Mouse (Mus musculus): ENCODE measurements around the gene Kcnj11. TPM values are rescaled to one million over a fixed set of nuclear protein-coding genes. Genes with fewer than 3 reads are reported as not detected.

Gene Kcnj11
- polyA plus RNA-seq, 1 experiment, result not detected

DNA sequence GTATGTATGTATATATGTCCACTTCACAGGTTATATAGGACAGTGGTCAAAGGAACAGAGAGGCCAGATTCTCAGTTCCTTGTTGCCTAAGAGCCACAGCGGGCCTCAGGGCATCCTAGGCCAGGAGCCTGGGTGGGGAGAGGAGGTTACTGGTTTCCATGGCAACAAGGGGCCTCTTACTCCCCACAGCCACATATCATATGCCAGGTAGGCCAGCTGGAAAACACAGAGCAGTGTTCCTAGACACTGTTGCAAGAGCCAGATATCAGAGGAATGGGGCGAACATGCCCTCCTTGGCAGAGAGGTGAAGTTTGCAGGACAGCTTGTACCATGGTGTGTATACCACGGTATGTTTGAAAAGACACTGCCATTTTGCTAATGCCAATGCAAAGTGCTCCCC, 12.9 kb upstream of the Kcnj11 start:
- TF ChIP-seq GATA1 (IDR thresholded peaks at IDR 0.05; ENCODE audit: low read length), result no peak

DNA sequence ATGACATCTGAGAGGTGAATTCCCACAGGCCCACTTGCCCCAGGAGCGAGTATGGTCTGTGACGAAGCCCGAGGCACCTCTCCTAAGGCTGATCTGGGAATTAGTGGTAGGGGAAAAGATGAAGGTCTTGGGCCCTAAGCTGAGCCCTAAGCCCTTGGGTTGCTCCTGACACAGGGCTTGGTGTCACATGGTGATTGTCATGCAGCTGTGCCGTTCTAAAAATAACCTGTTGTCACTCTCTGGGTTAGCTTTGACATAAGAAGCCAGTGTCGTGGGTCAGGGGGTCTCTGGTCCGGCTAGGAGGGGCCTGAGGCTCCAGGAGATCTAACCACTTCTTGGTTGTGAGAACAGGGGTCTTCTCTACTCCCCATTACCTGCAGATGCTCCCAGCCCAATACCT, 11.4 kb upstream of the Kcnj11 start:
- no peak for TF ChIP-seq GATA1 (IDR thresholded peaks at IDR 0.05; ENCODE audit: low read length)

DNA sequence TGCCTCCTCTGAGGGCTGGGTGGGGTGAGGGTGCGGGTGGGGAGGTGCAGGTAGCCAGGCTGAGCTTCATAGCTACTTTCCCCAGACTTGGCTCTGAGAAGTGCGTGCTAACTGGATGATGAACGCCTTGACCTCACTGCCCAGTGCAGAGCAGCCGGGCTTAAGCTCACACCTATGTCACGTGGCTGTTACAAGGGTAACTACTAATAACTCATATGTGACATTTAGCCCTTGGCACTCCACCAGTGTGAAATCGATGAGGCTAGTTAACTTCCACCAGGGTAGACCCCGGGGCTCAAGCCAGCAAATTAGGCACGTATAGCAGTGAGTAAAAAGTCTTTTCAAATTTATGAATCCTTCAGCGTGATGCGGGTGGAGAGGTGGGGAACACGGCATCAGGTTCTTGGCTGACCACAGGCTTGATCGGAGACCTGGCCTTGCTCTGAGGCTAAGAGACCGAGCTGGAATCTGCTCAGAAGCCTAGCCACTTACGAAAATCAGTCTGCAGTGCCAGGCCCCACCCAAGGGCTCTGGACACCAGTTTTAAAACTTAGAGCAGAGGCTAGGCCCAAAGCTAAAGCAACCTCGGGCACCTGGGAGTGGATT, 10.8 kb upstream of the Kcnj11 start:
- TF ChIP-seq GATA1 (IDR thresholded peaks at IDR 0.05; ENCODE audit: low read length), result no peak

DNA sequence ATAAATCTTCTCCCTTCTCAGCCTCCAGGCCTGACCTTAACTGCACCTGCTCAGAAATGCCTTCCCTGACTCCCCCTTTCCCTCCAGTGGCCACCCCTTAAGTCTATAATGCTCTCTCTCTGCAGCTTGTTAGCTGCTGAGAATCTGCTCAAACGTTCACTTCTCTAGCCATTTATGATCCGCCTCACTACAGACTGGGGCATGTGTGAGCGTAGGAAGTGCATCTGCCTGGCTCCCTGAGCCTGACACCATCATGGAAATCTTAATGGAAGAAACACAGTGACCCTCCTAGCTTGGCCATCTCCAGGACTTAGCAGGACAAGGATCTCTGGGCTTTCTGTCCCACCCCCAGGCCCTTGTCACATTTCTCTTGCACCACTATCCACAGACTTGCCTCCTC, 9.5 kb upstream of the Kcnj11 start:
- TF ChIP-seq GATA1 (IDR thresholded peaks at IDR 0.05; ENCODE audit: low read length), result no peak

DNA sequence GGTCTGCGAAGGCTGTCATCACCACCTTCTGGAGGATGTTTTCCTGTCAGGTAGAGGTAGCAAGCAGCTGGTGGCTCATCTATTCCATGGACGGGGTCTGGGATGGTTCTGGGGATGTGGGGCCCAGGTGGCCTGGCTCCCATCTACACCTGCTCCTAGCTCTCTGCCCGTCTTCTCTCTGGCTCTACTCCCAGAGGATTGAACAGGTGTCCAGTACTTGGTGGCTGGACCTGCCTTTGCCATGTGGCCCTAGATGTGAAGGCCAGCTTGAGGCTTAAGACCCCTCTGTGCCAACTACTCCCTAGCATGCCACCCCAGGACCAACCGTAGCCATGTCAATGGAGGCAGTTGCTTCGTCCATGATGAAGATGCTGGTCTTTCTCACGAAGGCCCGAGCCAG, 4.9 kb upstream of the Kcnj11 start:
- TF ChIP-seq GATA1 (IDR thresholded peaks at IDR 0.05; ENCODE audit: low read length), result no peak

DNA sequence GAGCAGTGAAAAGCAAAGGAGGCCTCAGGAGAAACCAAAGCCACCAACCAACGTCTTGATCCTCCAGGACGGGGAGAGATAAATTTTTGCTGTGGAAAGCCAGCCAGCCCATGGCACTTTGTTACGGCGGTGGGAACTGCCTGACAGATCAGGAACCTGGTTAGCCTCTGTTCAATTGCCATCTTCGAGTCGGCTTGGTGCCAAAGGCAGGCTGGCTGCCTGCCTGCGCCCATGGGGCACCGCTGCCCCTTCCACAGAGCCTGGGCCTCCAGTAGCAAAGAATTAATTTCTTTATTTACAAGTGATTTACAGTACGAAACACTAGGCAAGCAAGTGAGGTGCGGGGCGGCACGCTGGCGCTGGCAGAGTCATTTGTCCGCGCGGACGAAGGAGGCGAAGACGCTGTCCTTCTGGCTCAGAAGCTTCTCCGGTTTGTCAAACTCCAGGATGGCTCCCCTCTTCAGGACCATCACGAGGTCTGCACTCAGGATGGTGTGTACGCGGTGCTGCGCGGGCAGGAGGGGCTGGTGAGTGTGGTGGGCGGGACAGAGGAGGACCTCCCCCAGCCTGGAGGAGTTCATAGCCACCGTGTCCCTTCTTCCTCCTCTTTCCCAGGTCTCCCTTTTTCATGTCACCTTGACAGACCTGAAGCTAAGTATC, 3.8 kb upstream of the Kcnj11 start:
- no peak for TF ChIP-seq GATA1 (IDR thresholded peaks at IDR 0.05; ENCODE audit: low read length)

DNA sequence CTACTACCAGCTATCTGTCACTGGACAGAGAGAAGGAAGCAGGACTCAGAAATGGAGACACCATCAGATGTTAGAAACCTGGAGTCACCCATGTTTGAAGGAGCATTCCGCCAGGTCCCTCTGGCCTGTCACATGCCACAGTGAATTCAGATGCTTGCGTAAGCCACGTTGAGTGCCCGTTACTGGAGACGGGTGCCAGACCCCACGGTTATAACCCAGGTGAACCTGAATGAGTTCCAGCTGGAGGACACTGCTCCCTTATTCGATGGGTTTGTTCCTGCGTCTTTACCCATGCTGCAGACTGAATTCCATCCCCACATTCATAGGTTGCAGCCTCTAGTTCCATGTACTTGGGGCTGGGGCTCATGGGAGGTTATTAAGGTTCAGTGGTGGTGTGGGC, 3.2 kb upstream of the Kcnj11 start:
- no peak for TF ChIP-seq GATA1 (IDR thresholded peaks at IDR 0.05; ENCODE audit: low read length)

DNA sequence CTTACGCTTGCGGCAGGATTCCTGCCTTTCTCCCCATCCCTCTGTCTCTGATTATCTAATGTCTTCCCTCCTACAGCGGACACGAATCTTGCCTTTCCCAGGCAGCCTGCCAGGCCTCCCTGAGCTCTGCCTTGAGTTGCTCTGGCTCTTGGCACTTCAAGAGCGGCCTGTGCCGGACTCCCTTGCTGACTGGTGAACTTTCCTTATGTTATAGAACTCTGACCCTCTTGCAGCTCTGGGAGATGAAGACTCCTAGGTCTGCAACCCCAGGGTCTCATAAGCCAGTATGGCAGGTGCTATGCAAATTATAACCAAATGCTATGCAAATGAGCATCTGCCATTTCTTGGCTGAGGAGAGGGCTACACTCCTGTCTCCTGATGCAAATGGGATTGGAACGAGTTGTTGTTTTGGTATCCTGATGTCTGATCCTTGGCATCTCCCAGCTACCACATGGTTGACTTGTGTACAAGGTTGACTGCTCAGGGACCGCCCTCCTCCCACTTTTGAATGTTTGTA, 2.6 kb upstream of the Kcnj11 start:
- no peak for TF ChIP-seq GATA1 (IDR thresholded peaks at IDR 0.05; ENCODE audit: low read length)

DNA sequence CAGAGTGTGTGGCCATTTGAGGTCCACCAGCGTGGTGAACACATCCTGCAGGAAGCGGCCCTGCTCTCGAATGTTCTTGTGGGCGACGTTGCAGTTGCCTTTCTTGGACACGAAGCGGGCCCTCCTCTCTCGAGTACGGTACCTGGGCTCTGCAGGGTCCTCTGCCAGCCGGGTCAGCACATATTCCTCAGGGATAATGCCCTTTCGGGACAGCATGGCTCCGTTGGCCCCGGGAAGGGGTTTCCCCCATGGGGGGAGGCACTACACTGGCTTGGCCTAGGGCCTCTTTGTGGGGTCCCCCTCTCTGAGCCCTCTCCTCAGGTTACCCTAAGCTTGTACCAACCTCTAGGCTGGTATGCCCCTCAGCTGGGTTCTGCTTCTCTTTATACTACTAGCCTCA, 882 bp downstream of the Kcnj11 start:
- no peak for TF ChIP-seq GATA1 (IDR thresholded peaks at IDR 0.05; ENCODE audit: low read length)

DNA sequence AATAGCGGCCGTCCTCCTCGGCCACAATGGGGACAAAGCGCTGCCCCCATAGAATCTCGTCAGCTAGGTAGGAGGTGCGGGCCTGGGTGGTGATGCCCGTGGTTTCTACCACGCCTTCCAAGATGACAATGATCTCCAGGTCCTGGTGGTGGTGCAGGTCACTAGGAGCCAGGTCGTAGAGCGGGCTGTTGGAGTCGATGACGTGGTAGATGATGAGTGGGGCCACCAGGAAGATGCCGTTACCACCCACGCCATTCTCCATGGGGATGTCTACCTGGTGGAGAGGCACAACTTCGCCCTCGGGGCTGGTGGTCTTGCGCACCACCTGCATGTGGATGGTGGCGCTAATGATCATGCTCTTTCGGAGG, 1.7 kb downstream of the Kcnj11 start:
- no peak for TF ChIP-seq GATA1 (IDR thresholded peaks at IDR 0.05; ENCODE audit: low read length)

DNA sequence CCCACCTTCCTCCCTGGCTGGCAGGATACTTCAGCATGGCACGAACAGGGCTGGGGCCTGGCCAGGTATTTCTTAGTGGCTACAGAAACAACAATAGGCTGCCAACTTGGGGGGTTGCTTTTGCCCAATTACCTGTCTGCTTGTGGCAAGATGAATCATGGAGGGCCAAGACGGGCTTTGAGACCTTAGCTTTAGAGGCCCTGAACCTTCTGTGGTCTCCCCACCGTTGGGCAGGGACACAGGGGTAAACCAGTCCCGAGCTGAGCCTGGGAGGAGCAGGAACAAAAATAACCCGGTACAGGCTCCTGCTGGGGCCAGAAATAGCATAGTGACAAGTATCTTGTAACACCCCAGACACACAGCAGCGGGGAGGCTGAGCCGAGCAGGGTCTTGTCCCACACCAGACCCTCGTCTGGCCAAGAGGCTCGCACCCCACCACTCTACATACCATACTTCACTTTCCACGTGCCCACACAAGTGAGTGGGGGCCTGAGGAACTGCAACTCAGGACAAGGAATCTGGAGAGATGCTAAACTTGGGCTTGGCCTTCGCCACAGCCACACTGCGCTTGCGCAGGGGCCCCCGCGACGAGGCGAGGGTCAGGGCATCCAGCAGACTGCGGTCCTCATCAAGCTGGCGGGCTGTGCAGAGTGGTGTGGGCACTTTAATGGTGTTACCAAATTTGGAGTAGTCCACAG, 2.2 kb downstream of the Kcnj11 start:
- TF ChIP-seq GATA1 (IDR thresholded peaks at IDR 0.05; ENCODE audit: low read length), result no peak

DNA sequence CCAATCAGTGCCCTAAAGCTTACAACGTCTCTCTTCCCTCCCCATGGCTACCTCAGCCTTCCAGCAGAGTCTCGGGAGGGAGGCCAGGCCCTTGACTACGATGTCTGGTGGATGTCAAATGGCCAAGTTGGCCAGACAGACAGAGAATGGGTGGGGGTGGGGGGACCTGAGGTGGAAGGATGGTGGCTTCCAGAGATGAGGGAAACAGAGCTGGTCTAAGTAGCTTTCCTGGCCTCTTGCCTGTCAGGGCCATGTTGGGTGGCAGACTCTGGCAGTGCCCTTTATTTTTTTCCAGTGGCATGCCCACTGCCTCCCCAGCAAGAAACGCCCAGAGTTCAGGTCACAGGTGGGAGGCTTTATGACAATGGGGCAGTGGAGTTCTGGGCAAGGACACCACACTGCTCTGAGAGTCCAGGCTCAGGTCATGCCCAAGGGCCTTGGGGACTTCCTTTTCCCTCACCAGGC, 3.2 kb downstream of the Kcnj11 start:
- TF ChIP-seq GATA1 (IDR thresholded peaks at IDR 0.05; ENCODE audit: low read length), result no peak

DNA sequence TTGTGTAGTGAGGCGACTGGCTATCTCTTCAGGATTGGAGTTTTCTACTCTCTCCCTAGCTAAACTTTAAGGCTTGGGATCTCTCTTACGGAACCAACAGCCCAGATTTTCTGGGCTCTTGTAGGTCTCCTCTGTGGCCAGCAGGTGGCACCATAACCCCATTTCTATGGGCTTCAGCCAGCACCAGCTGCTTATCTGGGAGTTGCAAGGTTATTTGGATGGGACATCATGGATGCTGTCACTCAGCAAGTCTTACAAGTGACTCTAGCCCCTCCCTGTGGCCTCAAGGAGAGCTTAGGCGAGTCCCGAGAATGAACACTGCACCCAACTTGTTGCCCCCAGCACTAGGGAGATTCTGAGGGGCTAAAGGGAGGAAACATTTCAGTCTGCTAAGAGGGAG, 4.4 kb downstream of the Kcnj11 start:
- no peak for TF ChIP-seq GATA1 (IDR thresholded peaks at IDR 0.05; ENCODE audit: low read length)

DNA sequence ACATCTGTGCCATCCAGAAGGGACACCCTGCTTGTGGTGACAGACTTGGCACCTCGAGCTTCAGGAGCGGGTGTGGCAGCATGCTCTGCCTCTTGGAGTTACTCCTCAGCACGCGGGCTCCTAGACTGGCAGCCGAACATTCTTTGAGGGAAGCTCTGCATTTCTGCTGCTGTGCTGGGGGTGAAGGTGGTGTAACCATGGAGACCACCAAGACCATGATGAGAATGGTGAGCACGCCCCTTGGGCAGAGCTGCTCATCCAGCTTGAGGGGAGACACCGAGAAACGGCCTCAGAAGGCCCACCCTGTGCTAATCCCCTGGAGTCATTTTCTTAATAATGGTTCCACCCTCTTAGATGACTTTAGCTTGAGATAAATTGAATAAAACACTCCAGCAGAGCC, 7.8 kb downstream of the Kcnj11 start:
- no peak for TF ChIP-seq GATA1 (IDR thresholded peaks at IDR 0.05; ENCODE audit: low read length)

DNA sequence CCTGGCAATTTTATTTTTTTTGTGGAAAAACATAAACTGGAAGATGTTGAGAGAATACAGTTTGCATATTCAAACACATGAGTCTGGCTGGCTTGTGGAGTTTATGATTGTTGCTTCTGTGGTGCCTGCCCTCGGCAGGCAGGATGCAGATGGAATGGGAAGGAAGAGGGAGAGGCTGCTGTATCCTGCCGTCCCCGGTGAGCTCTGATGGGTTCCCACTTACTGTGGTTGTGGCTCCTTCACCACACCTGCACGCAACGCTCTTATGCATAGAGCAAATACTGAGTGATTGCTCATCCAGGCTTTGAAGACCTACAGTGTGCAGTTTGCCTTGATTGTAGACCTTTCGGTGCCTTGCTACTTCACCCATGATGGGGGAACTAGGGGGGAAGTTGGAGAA, 12.3 kb downstream of the Kcnj11 start:
- TF ChIP-seq GATA1 (IDR thresholded peaks at IDR 0.05; ENCODE audit: low read length), result no peak

DNA sequence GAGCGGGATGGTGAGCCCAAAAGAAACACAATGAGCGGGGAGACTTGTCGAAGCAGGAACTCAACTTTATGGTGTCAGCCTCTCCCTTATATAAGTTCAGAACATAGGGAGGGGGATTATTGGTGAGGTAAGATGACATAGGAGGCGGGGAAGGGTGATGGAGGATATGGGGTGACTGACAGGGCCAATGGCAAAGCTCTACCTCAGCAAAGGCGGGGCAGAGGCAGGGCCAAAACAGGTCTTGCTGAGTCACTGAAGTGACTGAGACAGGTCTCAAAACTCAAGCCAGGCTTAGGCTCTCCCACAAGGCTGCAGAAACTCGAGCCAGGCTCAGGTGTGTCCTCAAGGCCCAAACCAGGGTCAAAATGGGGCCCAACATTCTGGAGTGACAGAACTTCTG, 14.2 kb downstream of the Kcnj11 start:
- TF ChIP-seq GATA1 (IDR thresholded peaks at IDR 0.05; ENCODE audit: low read length), result no peak

Data from G1E-ER4 (cell line).